Mouse (Mus musculus): ENCODE results near the gene Samhd1. TPM values are rescaled to one million over a fixed set of nuclear protein-coding genes. Genes with fewer than 3 reads are reported as not detected.

Samhd1 gene
- polyA plus RNA-seq, 1 experiment, result 82.5 TPM

DNA sequence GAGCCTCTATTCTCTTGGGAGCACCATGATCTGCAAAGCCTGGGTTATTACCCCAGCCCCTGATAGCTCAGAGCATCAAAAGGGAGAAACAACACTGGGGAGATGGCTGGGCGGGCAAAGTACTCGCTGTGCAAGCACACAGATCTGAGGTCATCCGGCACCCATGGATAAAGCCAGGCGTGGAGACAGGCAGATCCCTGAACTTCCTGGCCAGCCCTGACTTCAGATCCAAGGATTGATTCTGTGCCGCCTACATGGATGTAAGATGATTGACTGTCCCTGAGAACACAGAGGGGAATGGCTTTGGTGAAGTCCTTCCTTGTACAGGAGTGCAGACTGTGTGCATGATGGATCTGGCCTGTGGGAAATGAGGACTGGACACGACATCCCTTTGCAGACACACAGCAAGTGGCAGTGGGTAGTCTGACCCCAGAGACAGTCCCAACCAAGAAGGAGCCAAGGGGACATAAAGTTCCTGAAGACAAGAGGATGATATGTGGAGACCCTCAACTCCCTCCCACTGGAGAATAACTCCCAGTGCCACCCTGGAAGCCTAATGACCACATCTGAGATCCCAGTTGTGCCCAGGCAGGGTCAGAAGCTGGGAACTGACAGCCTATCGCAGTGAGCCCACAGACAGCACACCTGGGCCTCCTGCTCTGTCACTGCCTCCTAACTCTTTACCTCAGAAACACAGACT lies 68.2 kb downstream of the Samhd1 start:
- no peaks in the 10 kb centered on the region for H3K9me3 ChIP-seq (replicated peaks; ENCODE audit: control insufficient read depth, insufficient read depth, low read length, poor library complexity, severe bottlenecking)
- H3K27ac ChIP-seq (ENCODE audit: insufficient read depth, low read length), result no peak overlapping the region
- no peaks in the 10 kb centered on the region for H3K36me3 ChIP-seq (ENCODE audit: control insufficient read depth, insufficient read depth, low read length, poor library complexity, severe bottlenecking)
- no peak overlapping the region for H3K4me3 ChIP-seq (ENCODE audit: low read depth, low read length)
- TF ChIP-seq CTCF (IDR thresholded peaks at IDR 0.05; ENCODE audit: low read depth, low read length) (no peak), POLR2A (IDR thresholded peaks at IDR 0.05; ENCODE audit: insufficient read depth, low read length) (no peak), EP300 (IDR thresholded peaks at IDR 0.05; ENCODE audit: insufficient read depth, low read depth, low read length) (no peak)
- no peaks in the 10 kb centered on the region for H3K27me3 ChIP-seq (ENCODE audit: control insufficient read depth, insufficient read depth, low read length, poor library complexity, severe bottlenecking)
- H3K9ac ChIP-seq (ENCODE audit: low read depth, poor library complexity, severe bottlenecking), result no peak overlapping the region
- peaks cover 5% of the 10 kb centered on the region for H3K4me1 ChIP-seq (ENCODE audit: control insufficient read depth, insufficient read depth, low read length)

GRCm38 (mm10) chr2:157065879-157066226 lies 69.2 kb downstream of the Samhd1 start:
- no peak overlapping the region for H3K4me3 ChIP-seq (ENCODE audit: low read depth, low read length)
- peaks cover 5% of the 10 kb centered on the region for H3K4me1 ChIP-seq (ENCODE audit: control insufficient read depth, insufficient read depth, low read length)
- H3K36me3 ChIP-seq (ENCODE audit: control insufficient read depth, insufficient read depth, low read length, poor library complexity, severe bottlenecking), result no peaks in the 10 kb centered on the region
- no peaks in the 10 kb centered on the region for H3K9me3 ChIP-seq (replicated peaks; ENCODE audit: control insufficient read depth, insufficient read depth, low read length, poor library complexity, severe bottlenecking)
- H3K27me3 ChIP-seq (ENCODE audit: control insufficient read depth, insufficient read depth, low read length, poor library complexity, severe bottlenecking), result no peaks in the 10 kb centered on the region
- H3K27ac ChIP-seq (ENCODE audit: insufficient read depth, low read length), result no peak overlapping the region
- no peak for TF ChIP-seq EP300 (IDR thresholded peaks at IDR 0.05; ENCODE audit: insufficient read depth, low read depth, low read length)
- no peak for TF ChIP-seq CTCF (IDR thresholded peaks at IDR 0.05; ENCODE audit: low read depth, low read length)
- TF ChIP-seq POLR2A (IDR thresholded peaks at IDR 0.05; ENCODE audit: insufficient read depth, low read length), result no peak
- H3K9ac ChIP-seq (ENCODE audit: low read depth, poor library complexity, severe bottlenecking), result no peak overlapping the region

GRCm38 (mm10) chr2:157064978-157065878 lies 69.8 kb downstream of the Samhd1 start:
- H3K9ac ChIP-seq (ENCODE audit: low read depth, poor library complexity, severe bottlenecking), result no peak overlapping the region
- peaks cover 6% of the 10 kb centered on the region for H3K4me1 ChIP-seq (ENCODE audit: control insufficient read depth, insufficient read depth, low read length)
- H3K27me3 ChIP-seq (ENCODE audit: control insufficient read depth, insufficient read depth, low read length, poor library complexity, severe bottlenecking), result no peaks in the 10 kb centered on the region
- H3K36me3 ChIP-seq (ENCODE audit: control insufficient read depth, insufficient read depth, low read length, poor library complexity, severe bottlenecking), result no peaks in the 10 kb centered on the region
- no peak overlapping the region for H3K27ac ChIP-seq (ENCODE audit: insufficient read depth, low read length)
- no peaks in the 10 kb centered on the region for H3K9me3 ChIP-seq (replicated peaks; ENCODE audit: control insufficient read depth, insufficient read depth, low read length, poor library complexity, severe bottlenecking)
- H3K4me3 ChIP-seq (ENCODE audit: low read depth, low read length), result no peak overlapping the region
- TF ChIP-seq POLR2A (IDR thresholded peaks at IDR 0.05; ENCODE audit: insufficient read depth, low read length), result no peak
- TF ChIP-seq EP300 (IDR thresholded peaks at IDR 0.05; ENCODE audit: insufficient read depth, low read depth, low read length), result no peak
- no peak for TF ChIP-seq CTCF (IDR thresholded peaks at IDR 0.05; ENCODE audit: low read depth, low read length)

DNA sequence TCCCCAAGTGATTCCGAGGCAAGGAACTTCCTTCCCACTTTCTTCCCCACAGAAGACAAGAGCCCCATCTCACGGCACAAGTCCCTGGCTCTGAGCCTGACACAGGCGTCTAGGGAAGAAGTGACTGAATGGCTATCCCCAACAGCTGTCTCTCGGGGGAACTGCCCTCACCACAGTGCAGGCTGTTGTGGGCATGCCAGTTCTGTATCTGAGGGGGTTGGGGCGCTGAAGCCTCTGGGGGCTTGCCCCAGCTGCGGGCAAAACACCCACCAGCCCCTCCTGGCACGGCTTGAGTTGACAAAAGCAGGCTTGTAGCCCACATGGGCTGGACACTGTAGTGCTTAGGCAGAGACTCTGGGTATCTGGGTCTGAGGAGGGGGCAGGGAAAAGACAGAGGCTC lies 70.9 kb downstream of the Samhd1 start:
- no peak overlapping the region for H3K27ac ChIP-seq (ENCODE audit: insufficient read depth, low read length)
- no peaks in the 10 kb centered on the region for H3K27me3 ChIP-seq (ENCODE audit: control insufficient read depth, insufficient read depth, low read length, poor library complexity, severe bottlenecking)
- H3K4me1 ChIP-seq (ENCODE audit: control insufficient read depth, insufficient read depth, low read length), result peaks cover 7% of the 10 kb centered on the region
- no peak for TF ChIP-seq CTCF (IDR thresholded peaks at IDR 0.05; ENCODE audit: low read depth, low read length)
- no peak for TF ChIP-seq EP300 (IDR thresholded peaks at IDR 0.05; ENCODE audit: insufficient read depth, low read depth, low read length)
- TF ChIP-seq POLR2A (IDR thresholded peaks at IDR 0.05; ENCODE audit: insufficient read depth, low read length), result no peak
- no peaks in the 10 kb centered on the region for H3K9me3 ChIP-seq (replicated peaks; ENCODE audit: control insufficient read depth, insufficient read depth, low read length, poor library complexity, severe bottlenecking)
- no peaks in the 10 kb centered on the region for H3K36me3 ChIP-seq (ENCODE audit: control insufficient read depth, insufficient read depth, low read length, poor library complexity, severe bottlenecking)
- H3K4me3 ChIP-seq (ENCODE audit: low read depth, low read length), result no peak overlapping the region
- no peak overlapping the region for H3K9ac ChIP-seq (ENCODE audit: low read depth, poor library complexity, severe bottlenecking)

GRCm38 (mm10) chr2:157063241-157063700 lies 71.8 kb downstream of the Samhd1 start:
- no peak for TF ChIP-seq EP300 (IDR thresholded peaks at IDR 0.05; ENCODE audit: insufficient read depth, low read depth, low read length)
- TF ChIP-seq POLR2A (IDR thresholded peaks at IDR 0.05; ENCODE audit: insufficient read depth, low read length), result no peak
- no peak for TF ChIP-seq CTCF (IDR thresholded peaks at IDR 0.05; ENCODE audit: low read depth, low read length)
- H3K9me3 ChIP-seq (replicated peaks; ENCODE audit: control insufficient read depth, insufficient read depth, low read length, poor library complexity, severe bottlenecking), result no peaks in the 10 kb centered on the region
- H3K9ac ChIP-seq (ENCODE audit: low read depth, poor library complexity, severe bottlenecking), result no peak overlapping the region
- H3K4me1 ChIP-seq (ENCODE audit: control insufficient read depth, insufficient read depth, low read length), result peaks cover 7% of the 10 kb centered on the region
- no peaks in the 10 kb centered on the region for H3K27me3 ChIP-seq (ENCODE audit: control insufficient read depth, insufficient read depth, low read length, poor library complexity, severe bottlenecking)
- no peak overlapping the region for H3K4me3 ChIP-seq (ENCODE audit: low read depth, low read length)
- no peaks in the 10 kb centered on the region for H3K36me3 ChIP-seq (ENCODE audit: control insufficient read depth, insufficient read depth, low read length, poor library complexity, severe bottlenecking)
- H3K27ac ChIP-seq (ENCODE audit: insufficient read depth, low read length), result no peak overlapping the region
